Mouse (Mus musculus): ENCODE data around the gene Prss57.

DNA sequence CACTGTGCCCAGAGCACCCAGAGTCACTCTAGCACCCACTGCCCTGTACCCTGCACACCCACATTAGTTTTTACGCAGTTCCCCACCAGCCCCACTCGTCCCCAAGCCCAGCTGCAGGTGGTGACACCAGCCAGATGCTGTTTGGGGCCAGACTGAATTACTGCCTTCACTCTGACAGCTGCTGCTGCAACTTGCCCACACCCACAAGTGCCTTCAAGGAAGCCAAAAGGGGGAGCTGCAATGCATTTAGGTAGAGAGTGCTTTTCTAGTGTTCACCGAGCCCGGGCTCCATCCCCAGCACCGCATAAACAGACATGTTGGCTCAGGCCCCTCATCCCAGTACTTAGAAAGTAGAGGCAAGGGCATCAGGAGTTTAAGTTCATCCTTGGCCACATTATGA lies 8.8 kb downstream of the Prss57 start:
- TF ChIP-seq POLR2A (IDR thresholded peaks at IDR 0.05; ENCODE audit: insufficient read depth, low read depth, low read length), result no peak
- TF ChIP-seq CTCF (IDR thresholded peaks at IDR 0.05), result no peak
